Mouse (Mus musculus): Measurements from ENCODE around the gene Olfr71.

DNA sequence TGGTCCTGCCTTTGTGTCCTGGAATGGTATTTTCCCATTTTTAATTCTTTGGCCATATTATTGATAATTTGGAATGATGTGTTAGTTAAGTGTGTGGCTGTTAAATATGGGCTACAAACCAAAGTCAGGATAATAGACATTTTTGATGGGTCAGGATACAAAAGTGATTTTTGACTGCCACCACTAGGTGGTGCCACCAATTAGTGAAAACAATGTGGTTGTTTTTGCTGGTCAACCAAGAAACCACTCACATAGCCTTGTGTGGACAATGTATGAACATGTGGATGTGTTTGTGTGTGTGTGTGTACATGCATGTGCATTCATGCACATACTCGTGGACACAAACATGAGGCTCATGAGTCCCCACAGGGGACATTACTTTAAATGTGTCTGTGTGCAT, 14.7 kb upstream of the Olfr71 start:
- peak; percentile 79 for TF ChIP-seq CTCF (IDR thresholded peaks at IDR 0.05; ENCODE audit: low read depth)
- no peak for TF ChIP-seq EP300 (IDR thresholded peaks at IDR 0.05; ENCODE audit: low read depth)
